Mouse (Mus musculus) embryonic fibroblast, embryonic 13.5 days (primary cell): Measurements from ENCODE around the gene Taf1b.

Experiments used
- CTCF ChIP-seq: IDR thresholded peaks from 2 replicates; pipeline ENCODE4 v1.5.1; 2011; ENCODE audit warnings: mild to moderate bottlenecking, control low read depth, low read length, moderate library complexity, borderline replicate concordance; ENCODE audit not compliant: insufficient read depth
- POLR2A ChIP-seq: IDR thresholded peaks from 2 replicates; pipeline ENCODE4 v1.6.1; 2011; ENCODE audit warnings: low read depth, mild to moderate bottlenecking, control low read depth, low read length, moderate library complexity

DNA sequence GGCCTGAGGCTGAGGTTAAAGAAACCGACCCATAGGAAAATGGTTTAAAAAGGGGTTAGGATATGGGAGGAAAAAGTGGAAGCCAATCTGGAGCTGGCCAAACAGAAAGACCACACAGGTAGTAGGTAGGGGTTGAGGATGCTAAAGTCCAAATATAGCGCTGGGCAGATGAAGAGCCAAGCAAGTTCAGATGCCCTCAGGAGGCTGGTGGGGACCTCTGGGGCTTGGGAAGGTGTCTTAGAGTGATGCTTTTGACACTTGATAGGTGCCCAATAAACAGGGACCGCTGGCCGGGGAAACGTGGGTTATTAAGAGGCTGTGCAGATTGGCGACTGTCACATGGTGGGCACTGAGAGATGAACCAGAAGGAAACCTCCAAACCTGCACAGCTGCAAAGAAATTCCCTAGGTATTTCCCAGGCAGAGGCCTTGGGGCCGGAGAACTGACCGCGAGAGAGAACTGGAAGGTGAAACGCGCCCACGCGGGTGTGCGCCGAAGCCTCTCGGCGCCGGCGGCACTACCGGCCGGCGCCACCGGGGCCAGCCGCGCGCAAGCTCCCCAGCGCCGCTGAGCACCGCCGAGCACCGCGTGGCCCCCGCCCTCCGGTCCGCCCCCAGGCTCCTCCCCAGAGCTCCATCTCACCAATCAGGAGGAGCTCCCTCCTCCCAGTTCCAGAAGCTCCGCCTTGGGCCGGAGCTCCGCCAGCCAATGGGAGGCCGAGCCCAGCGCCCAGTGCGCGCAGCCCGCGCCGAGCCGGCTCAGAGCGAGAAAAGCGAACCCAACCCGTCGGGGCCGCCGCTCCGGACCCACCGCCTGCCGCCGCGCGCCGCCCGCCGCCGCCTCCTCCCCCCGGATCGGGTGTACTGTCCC is 73.6 kb downstream of the Taf1b start, which contains the start of gene Grhl1:
- TF ChIP-seq POLR2A (no peak), CTCF (no peak)
